ENCODE assay signal across 27 mouse cellular contexts in genomic region chr8:8959787-8960093, GRCm38 (mm10).
DNase-seq lines count a peak whose midpoint lies in the region; ATAC-seq and TF ChIP-seq lines count a peak whose summit lies in the region.
"Had no signal": no experiment of that assay in that cellular context is flagged by ENCODE, and none has a peak within 500 bp of the region (broad histone marks: within the 10 kb centered on the region; RNA-seq: fewer than 3 reads in every experiment).

No protein-coding gene starts in this region.

- intact Hi-C loops in heart, adult 2 months (cut with DNase I): loop anchor here (2.0 to 5.0 kb wide), 3 partner anchors 33 to 132 kb away; no protein-coding TSS in a partner anchor

- peak; percentile 52; the same call in 1 of the 2 replicates for ATAC-seq in kidney, postnatal 0 days (replicated peaks; ENCODE audit: low FRiP score, low read depth)
- ATAC-seq in lung, embryonic 16.5 days (ENCODE audit: low read depth): peak; percentile 79
- ATAC-seq: CD4-positive, CD25-positive, alpha-beta regulatory T cell, adult 4 months; forebrain, embryonic 16.5 days; inflammation-experienced regulatory T-cells, adult 6 months; midbrain, embryonic 16.5 days had no signal

- 17% methylated on average over 1 of the region's 1 CpGs for WGBS in heart, adult 2 months
- WGBS in kidney, postnatal 0 days: 6% methylated on average over 1 of the region's 1 CpGs
- WGBS in lung, embryonic 16.5 days: 25% methylated on average over 1 of the region's 1 CpGs

- TF ChIP-seq CTCF in heart, adult 2 months (IDR thresholded peaks at IDR 0.05): no peak
- TF ChIP-seq CTCF in kidney, postnatal 0 days (IDR thresholded peaks at IDR 0.05; ENCODE audit: low read depth): no peak

- H3K4me3 ChIP-seq in heart, adult 2 months: no peak overlapping the region
- H3K4me3 ChIP-seq in kidney, postnatal 0 days (replicated peaks; ENCODE audit: low read depth, low read length): no peak overlapping the region
- no peak overlapping the region for H3K4me3 ChIP-seq in lung, embryonic 16.5 days (ENCODE audit: low read length)
- H3K4me3 ChIP-seq: embryonic facial prominence, embryonic 10.5 days; limb, embryonic 13.5 days; midbrain, embryonic 10.5 days; myocyte; neural tube, embryonic 13.5 days had no signal

- TF ChIP-seq EP300 in heart, adult 2 months (IDR thresholded peaks at IDR 0.05; ENCODE audit: insufficient read depth, low read depth, low read length): no peak

- no peaks in the 10 kb centered on the region for H3K27me3 ChIP-seq in heart, adult 2 months (ENCODE audit: control insufficient read depth, insufficient read depth, low read length)
- no peaks in the 10 kb centered on the region for H3K27me3 ChIP-seq in kidney, postnatal 0 days (ENCODE audit: insufficient read depth, low read length)
- no peaks in the 10 kb centered on the region for H3K27me3 ChIP-seq in lung, embryonic 16.5 days (ENCODE audit: control insufficient read depth, insufficient read depth, low read depth, low read length)
- H3K27me3 ChIP-seq: limb, embryonic 13.5 days; neural tube, embryonic 13.5 days had no signal

- peaks cover 15% of the 10 kb centered on the region for H3K4me1 ChIP-seq in heart, adult 2 months (ENCODE audit: control insufficient read depth, insufficient read depth, low read length)
- no peaks in the 10 kb centered on the region for H3K4me1 ChIP-seq in kidney, postnatal 0 days (replicated peaks; ENCODE audit: insufficient read depth, low read length)
- H3K4me1 ChIP-seq in lung, embryonic 16.5 days (replicated peaks; ENCODE audit: control insufficient read depth, insufficient read depth, low read length): peaks cover 2% of the 10 kb centered on the region; the same call in 1 of the 2 replicates
- H3K4me1 ChIP-seq: limb, embryonic 13.5 days; midbrain, embryonic 10.5 days; neural tube, embryonic 13.5 days had no signal

- no peak overlapping the region for H3K4me2 ChIP-seq in kidney, postnatal 0 days (ENCODE audit: low read length)
- no peak overlapping the region for H3K4me2 ChIP-seq in lung, embryonic 16.5 days (ENCODE audit: low read depth, low read length)
- H3K4me2 ChIP-seq: hindbrain, embryonic 14.5 days; limb, embryonic 13.5 days; neural tube, embryonic 13.5 days had no signal

- no peaks in the 10 kb centered on the region for H3K36me3 ChIP-seq in heart, adult 2 months (ENCODE audit: control insufficient read depth, insufficient read depth, low read length)
- no peaks in the 10 kb centered on the region for H3K36me3 ChIP-seq in kidney, postnatal 0 days (ENCODE audit: insufficient read depth, low read length)
- H3K36me3 ChIP-seq in lung, embryonic 16.5 days (ENCODE audit: control insufficient read depth, insufficient read depth, low read length): no peaks in the 10 kb centered on the region
- H3K36me3 ChIP-seq: embryonic facial prominence, embryonic 10.5 days; limb, embryonic 13.5 days; midbrain, embryonic 10.5 days; neural tube, embryonic 13.5 days had no signal

- H3K9ac ChIP-seq in heart, adult 2 months (ENCODE audit: low read depth, low read length): no peak overlapping the region
- H3K9ac ChIP-seq in kidney, postnatal 0 days (ENCODE audit: low read depth, low read length): no peak overlapping the region
- no peak overlapping the region for H3K9ac ChIP-seq in lung, embryonic 16.5 days (ENCODE audit: low read length)
- H3K9ac ChIP-seq: hindbrain, embryonic 14.5 days; limb, embryonic 13.5 days; liver, embryonic 14.5 days; neural tube, embryonic 13.5 days had no signal

- no peaks in the 10 kb centered on the region for H3K79me2 ChIP-seq in heart, adult 2 months (replicated peaks; ENCODE audit: control insufficient read depth, insufficient read depth, low read length)

- TF ChIP-seq POLR2A in heart, adult 2 months (IDR thresholded peaks at IDR 0.05; ENCODE audit: insufficient read depth, low read depth, low read length): no peak

- no peak for DNase-seq in heart, adult 2 months
- no peak for DNase-seq in heart, adult 8-10 months (ENCODE audit: low spot score)
- peak; percentile 47 for DNase-seq in kidney, postnatal 0 days (ENCODE audit: low spot score)
- no peak for DNase-seq in kidney, postnatal 36 days
- DNase-seq in lung, postnatal 10 days: no peak
- DNase-seq in kidney, postnatal 10 days: peak; percentile 29
- no peak for DNase-seq in cerebellum, postnatal 14 days
- DNase-seq: adrenal gland, postnatal 14 days; cerebellum, adult 8-10 months; gastrocnemius, postnatal 14 days; heart, postnatal 4 days; layer of hippocampus, postnatal 36 days; right cerebral cortex, postnatal 4 days; thymus, adult 18-20 months; thymus, postnatal 36 days had no signal

- H3K27ac ChIP-seq in heart, adult 2 months: peak overlapping the region; percentile 81
- no peak overlapping the region for H3K27ac ChIP-seq in kidney, postnatal 0 days
- no peak overlapping the region for H3K27ac ChIP-seq in lung, embryonic 16.5 days (ENCODE audit: low read length)
- H3K27ac ChIP-seq: embryonic facial prominence, embryonic 10.5 days; hindbrain, embryonic 14.5 days; limb, embryonic 13.5 days; liver, embryonic 14.5 days; midbrain, embryonic 10.5 days; neural tube, embryonic 13.5 days had no signal

- no peaks in the 10 kb centered on the region for H3K9me3 ChIP-seq in kidney, postnatal 0 days (replicated peaks; ENCODE audit: low read length)
- H3K9me3 ChIP-seq in lung, embryonic 16.5 days (ENCODE audit: control insufficient read depth, low read length): no peaks in the 10 kb centered on the region
- H3K9me3 ChIP-seq: embryonic facial prominence, embryonic 10.5 days; limb, embryonic 13.5 days; neural tube, embryonic 13.5 days had no signal

Comparison
In these comparisons a context has a peak if more than half of its experiments do, and no peak if none do; other contexts are left out.
1. DNase-seq: peak in kidney, postnatal 0 days (single experiment) and kidney, postnatal 10 days (single experiment); none in heart, adult 2 months (0 of 2), heart, adult 8-10 months (single experiment), kidney, postnatal 36 days (0 of 2), lung, postnatal 10 days (single experiment) and cerebellum, postnatal 14 days (0 of 2).